Mouse (Mus musculus): ENCODE data around the gene Sgca. TPM values are rescaled to one million over a fixed set of nuclear protein-coding genes. Genes with fewer than 3 reads are reported as not detected.
A peak's percentile ranks its signal among the peaks of the same experiment; 100 is the strongest.

Gene Sgca
- polyA plus RNA-seq, 1 experiment from 2014 or later = 0.69 TPM

DNA sequence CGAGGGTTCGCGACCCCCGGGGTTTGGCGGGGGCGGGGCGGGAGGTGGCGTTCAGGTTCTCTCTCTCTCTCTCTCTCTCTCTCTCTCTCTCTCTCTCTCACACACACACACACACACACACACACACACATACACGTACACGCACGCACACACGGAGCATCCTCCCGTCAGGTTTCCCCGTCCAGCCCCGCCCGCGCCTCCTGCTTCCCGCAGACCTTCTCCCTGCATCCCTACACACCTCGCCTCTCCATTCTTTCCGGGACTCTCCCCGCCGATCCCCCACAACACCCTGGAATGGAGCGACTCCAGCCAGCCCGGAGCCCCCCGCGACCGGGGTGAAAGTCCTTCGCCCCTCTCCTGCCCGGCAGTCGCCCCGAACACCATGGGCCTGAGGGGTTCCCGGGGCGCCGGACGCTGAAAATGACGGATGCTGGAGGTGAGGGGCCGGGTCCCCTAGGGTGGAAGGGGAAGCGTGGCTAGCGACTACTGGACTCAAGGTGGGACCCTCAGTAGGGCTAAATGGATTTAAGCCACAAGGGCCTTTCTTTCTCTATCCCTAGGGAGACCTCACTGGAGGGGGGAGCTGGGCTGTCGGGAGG, 34.1 kb upstream of the Sgca start:
- peak overlapping the region; percentile 95 for H3K27ac ChIP-seq
- H3K27me3 ChIP-seq = no peaks in the 10 kb centered on the region
- H3K4me3 ChIP-seq = peak overlapping the region; percentile 74
- ATAC-seq (ENCODE audit: borderline replicate concordance, extremely low read depth, low FRiP score, low TSS enrichment) = 0 out of 2 replicates have a peak, but pooled peaks have one; percentile 12
- H3K9me3 ChIP-seq = no peaks in the 10 kb centered on the region
- H3K36me3 ChIP-seq = 0 out of 2 replicates have a peak, but pooled peaks cover 6% of the 10 kb centered on the region
- H3K9ac ChIP-seq = peak overlapping the region; percentile 78
- H3K4me2 ChIP-seq = peak overlapping the region; percentile 96
- under 1% methylated on average over 39 of the region's 40 CpGs for WGBS
- peaks cover 42% of the 10 kb centered on the region for H3K4me1 ChIP-seq

- no peaks in the 10 kb centered on the region for H3K27me3 ChIP-seq
- ATAC-seq (ENCODE audit: borderline replicate concordance, extremely low read depth, low FRiP score, low TSS enrichment) = peak; percentile 68
Measured at GRCm38 (mm10) chr11:95009629-95010014, 33.5 kb upstream of the Sgca start, which contains the start of gene Samd14. Gene Samd14, plus strand, starts transcription at chr11:95009879.

GRCm38 (mm10) chr11:95008661-95009628, 32.8 kb upstream of the Sgca start:
- H3K4me1 ChIP-seq = peaks cover 42% of the 10 kb centered on the region
- WGBS = 25% methylated on average over 15 of the region's 15 CpGs

More at GRCm38 (mm10) chr11:95009629-95010014, 33.5 kb upstream of the Sgca start, which contains the start of gene Samd14:
- peak within 1 kb of the TSS; percentile 96 for H3K4me2 ChIP-seq
- H3K27ac ChIP-seq = peak within 1 kb of the TSS; percentile 95
- peaks cover 8% of the 10 kb centered on the region for H3K36me3 ChIP-seq
- peak within 1 kb of the TSS; percentile 78 for H3K9ac ChIP-seq
- peaks cover 42% of the 10 kb centered on the region for H3K4me1 ChIP-seq
- peak within 1 kb of the TSS; percentile 74 for H3K4me3 ChIP-seq
- under 1% methylated on average over 32 of the region's 32 CpGs for WGBS
- H3K9me3 ChIP-seq = no peaks in the 10 kb centered on the region

GRCm38 (mm10) chr11:95007418-95007817, 31.3 kb upstream of the Sgca start:
- no peak for ATAC-seq (ENCODE audit: borderline replicate concordance, extremely low read depth, low FRiP score, low TSS enrichment)
- Histone ChIP-seq H3K9ac (no peak overlapping the region), H3K4me1 (peaks cover 42% of the 10 kb centered on the region), H3K36me3 (peaks cover 25% of the 10 kb centered on the region), H3K9me3 (no peaks in the 10 kb centered on the region), H3K4me2 (no peak overlapping the region), H3K27ac (peak overlapping the region; percentile 67; the same call in 1 of the 2 replicates), H3K27me3 (no peaks in the 10 kb centered on the region), H3K4me3 (no peak overlapping the region)
- WGBS = 47% methylated on average over 3 of the region's 3 CpGs

More at GRCm38 (mm10) chr11:95008661-95009628, 32.8 kb upstream of the Sgca start:
- Histone ChIP-seq H3K9me3 (no peaks in the 10 kb centered on the region), H3K4me2 (peak overlapping the region; percentile 96), H3K4me3 (peak overlapping the region; percentile 74), H3K9ac (peak overlapping the region; percentile 78), H3K36me3 (peaks cover 12% of the 10 kb centered on the region), H3K27me3 (no peaks in the 10 kb centered on the region), H3K27ac (peak overlapping the region; percentile 95)
- ATAC-seq (ENCODE audit: borderline replicate concordance, extremely low read depth, low FRiP score, low TSS enrichment) = peak; percentile 29; the same call in 1 of the 2 replicates

DNA sequence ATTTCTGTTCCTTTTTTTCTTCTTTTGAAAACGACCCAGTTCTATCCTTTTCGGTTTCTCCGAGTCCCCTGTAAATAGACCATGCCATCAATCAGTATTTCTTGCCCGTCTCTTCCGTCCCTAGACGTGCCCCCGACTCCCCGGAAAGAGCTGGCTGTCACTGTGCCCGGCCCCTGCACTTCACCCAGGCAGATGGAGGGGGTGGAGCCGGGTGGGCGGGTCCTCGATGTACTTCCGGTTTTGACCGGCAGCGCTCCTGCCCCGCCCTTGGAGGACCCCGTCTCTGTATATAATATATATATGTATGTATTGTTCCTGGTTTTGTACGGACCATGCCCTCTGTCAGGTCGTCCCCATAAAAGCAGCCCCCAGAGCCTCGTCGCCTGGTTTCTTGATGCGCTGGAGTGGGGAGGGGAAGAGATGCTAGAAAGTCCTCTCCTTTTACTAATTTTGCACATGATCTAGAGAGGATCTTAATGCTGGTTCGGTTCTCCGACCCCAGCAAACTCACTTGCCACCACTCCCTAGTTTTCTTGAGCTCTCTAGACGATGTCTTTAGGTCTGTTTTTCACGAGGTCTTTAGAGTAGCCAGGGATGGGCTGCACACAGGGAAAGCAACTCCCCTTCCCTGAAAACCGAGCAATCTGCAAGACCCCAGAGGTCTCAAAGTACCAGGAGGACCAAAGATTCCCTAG, 30.5 kb upstream of the Sgca start:
- Histone ChIP-seq H3K36me3 (peaks cover 33% of the 10 kb centered on the region), H3K9ac (peak overlapping the region; percentile 30), H3K27ac (peak overlapping the region; percentile 67), H3K27me3 (no peaks in the 10 kb centered on the region), H3K4me2 (peak overlapping the region; percentile 67), H3K4me1 (peaks cover 37% of the 10 kb centered on the region), H3K9me3 (no peaks in the 10 kb centered on the region), H3K4me3 (peak overlapping the region; percentile 40)
- WGBS = 1% methylated on average over 27 of the region's 27 CpGs
- peak; percentile 61; the same call in 1 of the 2 replicates for ATAC-seq (ENCODE audit: borderline replicate concordance, extremely low read depth, low FRiP score, low TSS enrichment)

GRCm38 (mm10) chr11:95006038-95006437, 29.9 kb upstream of the Sgca start:
- Histone ChIP-seq H3K4me3 (peak overlapping the region; percentile 40), H3K27me3 (no peaks in the 10 kb centered on the region), H3K9me3 (no peaks in the 10 kb centered on the region), H3K4me2 (peak overlapping the region; percentile 67), H3K9ac (peak overlapping the region; percentile 16; the same call in 1 of the 2 replicates), H3K36me3 (peaks cover 38% of the 10 kb centered on the region), H3K4me1 (peaks cover 33% of the 10 kb centered on the region), H3K27ac (peak overlapping the region; percentile 67)
- WGBS = 34% methylated on average over 4 of the region's 4 CpGs
- no peak for ATAC-seq (ENCODE audit: borderline replicate concordance, extremely low read depth, low FRiP score, low TSS enrichment)

- WGBS = 65% methylated on average over 6 of the region's 6 CpGs
- H3K9me3 ChIP-seq = no peaks in the 10 kb centered on the region
- H3K4me1 ChIP-seq = peaks cover 39% of the 10 kb centered on the region
- no peak for ATAC-seq (ENCODE audit: borderline replicate concordance, extremely low read depth, low FRiP score, low TSS enrichment)
- H3K4me3 ChIP-seq = no peak overlapping the region
- H3K36me3 ChIP-seq = peaks cover 38% of the 10 kb centered on the region
- H3K4me2 ChIP-seq = no peak overlapping the region
- H3K27me3 ChIP-seq = no peaks in the 10 kb centered on the region
- H3K9ac ChIP-seq = no peak overlapping the region
- no peak overlapping the region for H3K27ac ChIP-seq
Measured at GRCm38 (mm10) chr11:95004937-95005198, 28.7 kb upstream of the Sgca start.

- Histone ChIP-seq H3K27me3 (no peaks in the 10 kb centered on the region), H3K4me1 (peaks cover 36% of the 10 kb centered on the region), H3K36me3 (peaks cover 41% of the 10 kb centered on the region), H3K9ac (no peak overlapping the region), H3K9me3 (no peaks in the 10 kb centered on the region), H3K4me2 (no peak overlapping the region), H3K4me3 (no peak overlapping the region), H3K27ac (no peak overlapping the region)
- ATAC-seq (ENCODE audit: borderline replicate concordance, extremely low read depth, low FRiP score, low TSS enrichment) = no peak
- WGBS = 87% methylated on average over 12 of the region's 12 CpGs
Measured at GRCm38 (mm10) chr11:95004136-95004936, 28.2 kb upstream of the Sgca start.

GRCm38 (mm10) chr11:95002705-95003104, 26.6 kb upstream of the Sgca start:
- ATAC-seq (ENCODE audit: borderline replicate concordance, extremely low read depth, low FRiP score, low TSS enrichment) = no peak
- H3K4me1 ChIP-seq = peaks cover 32% of the 10 kb centered on the region
- no peak overlapping the region for H3K9ac ChIP-seq
- H3K4me3 ChIP-seq = no peak overlapping the region
- 91% methylated on average over 8 of the region's 8 CpGs for WGBS
- H3K9me3 ChIP-seq = no peaks in the 10 kb centered on the region
- no peak overlapping the region for H3K27ac ChIP-seq
- H3K27me3 ChIP-seq = no peaks in the 10 kb centered on the region
- H3K4me2 ChIP-seq = no peak overlapping the region
- peaks cover 57% of the 10 kb centered on the region for H3K36me3 ChIP-seq

DNA sequence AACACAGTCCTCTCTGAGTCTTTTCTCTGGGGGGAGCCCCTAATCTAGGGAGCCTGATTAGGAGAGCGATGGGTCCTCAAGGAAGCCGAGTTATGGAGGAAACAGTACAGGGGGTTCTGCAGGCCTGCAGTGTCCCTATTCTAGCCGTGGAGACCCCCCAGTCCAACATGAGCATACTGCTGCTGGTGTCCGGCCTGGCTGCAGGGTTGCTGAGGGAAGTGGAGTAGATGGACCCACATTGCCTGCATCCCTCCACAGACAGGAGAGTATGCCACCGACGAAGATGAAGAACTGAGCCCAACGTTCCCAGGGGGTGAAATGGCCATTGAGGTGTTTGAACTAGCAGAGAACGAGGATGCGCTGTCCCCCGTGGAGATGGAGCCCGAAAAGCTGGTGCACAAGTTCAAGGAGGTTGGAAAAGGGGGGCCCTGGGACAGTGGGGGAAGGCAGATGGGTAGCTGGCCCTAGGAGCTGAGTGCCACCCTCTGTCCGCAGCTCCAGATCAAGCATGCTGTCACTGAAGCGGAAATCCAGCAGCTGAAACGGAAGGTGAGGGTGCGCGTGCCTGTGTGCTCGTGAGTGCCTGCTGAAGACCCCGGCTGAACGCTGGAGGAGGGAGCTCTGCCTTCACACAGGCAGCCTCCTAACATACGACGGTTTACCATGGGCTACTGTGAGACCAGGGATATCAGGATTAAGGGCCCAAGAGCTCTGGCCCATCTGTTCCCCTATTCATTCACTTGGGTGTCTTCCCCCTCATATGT, 25.6 kb upstream of the Sgca start:
- no peak overlapping the region; the same call in 1 of the 2 replicates for H3K9ac ChIP-seq
- no peak overlapping the region; the same call in 1 of the 2 replicates for H3K27ac ChIP-seq
- 84% methylated on average over 21 of the region's 21 CpGs for WGBS
- no peak overlapping the region for H3K4me2 ChIP-seq
- H3K4me1 ChIP-seq = peaks cover 24% of the 10 kb centered on the region
- H3K36me3 ChIP-seq = peaks cover 67% of the 10 kb centered on the region
- no peaks in the 10 kb centered on the region for H3K27me3 ChIP-seq
- no peak for ATAC-seq (ENCODE audit: borderline replicate concordance, extremely low read depth, low FRiP score, low TSS enrichment)
- no peak overlapping the region for H3K4me3 ChIP-seq
- no peaks in the 10 kb centered on the region for H3K9me3 ChIP-seq

All from lung, embryonic 15.5 days (tissue).